Mouse (Mus musculus) ES-E14 (cell line): ENCODE measurements around the gene Carnmt1.

ENCODE experiments used
- CHD2 ChIP-seq: IDR thresholded peaks from 2 replicates; pipeline ENCODE4 v1.6.1; 2014; ENCODE audit warnings: mild to moderate bottlenecking, low read depth, low read length, inconsistent platforms
- ZNF384 ChIP-seq: IDR thresholded peaks from 2 replicates; pipeline ENCODE4 v1.6.1; 2012; ENCODE audit warnings: low read depth, low read length, inconsistent platforms

DNA sequence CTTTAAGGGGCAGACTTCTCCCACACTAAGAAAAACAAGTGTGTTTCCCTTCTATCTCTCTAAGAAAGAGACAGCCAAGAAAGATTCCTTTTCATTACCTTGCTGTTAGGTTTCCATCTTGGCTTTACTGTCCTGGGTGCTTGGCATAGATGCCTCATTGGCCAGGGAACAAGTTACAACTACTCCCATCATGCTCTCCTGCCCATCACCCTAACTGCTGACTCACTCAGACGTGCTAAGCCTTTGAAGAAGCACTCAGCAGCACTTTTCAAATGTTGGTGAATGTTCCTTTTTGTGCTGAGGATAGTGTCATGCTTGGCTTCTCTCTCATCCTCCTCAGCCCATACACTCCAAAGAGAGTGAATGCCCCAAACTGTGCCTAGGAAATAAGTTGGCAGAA lies 8.9 kb upstream of the Carnmt1 start:
- TF ChIP-seq CHD2 (no peak), ZNF384 (no peak)
